Mouse (Mus musculus) small intestine, adult 2 months (tissue): ENCODE results near the gene Ell2.

Experiments used
- CTCF ChIP-seq: fragments of 200-500 bp; IDR thresholded peaks from 2 replicates; pipeline ENCODE4 v1.5.1; 2012; ENCODE audit warnings: low read depth, mild to moderate bottlenecking, control low read depth, inconsistent platforms, low read length, moderate library complexity, mixed read lengths; ENCODE audit not compliant: insufficient replicate concordance, insufficient read length; ENCODE audit errors: extremely low read depth
- POLR2A ChIP-seq: fragments of 200-500 bp; IDR thresholded peaks from 2 replicates; pipeline ENCODE4 v1.6.1; 2012; ENCODE audit warnings: low read depth, mild to moderate bottlenecking, control low read depth, inconsistent platforms, low read length, moderate library complexity

DNA sequence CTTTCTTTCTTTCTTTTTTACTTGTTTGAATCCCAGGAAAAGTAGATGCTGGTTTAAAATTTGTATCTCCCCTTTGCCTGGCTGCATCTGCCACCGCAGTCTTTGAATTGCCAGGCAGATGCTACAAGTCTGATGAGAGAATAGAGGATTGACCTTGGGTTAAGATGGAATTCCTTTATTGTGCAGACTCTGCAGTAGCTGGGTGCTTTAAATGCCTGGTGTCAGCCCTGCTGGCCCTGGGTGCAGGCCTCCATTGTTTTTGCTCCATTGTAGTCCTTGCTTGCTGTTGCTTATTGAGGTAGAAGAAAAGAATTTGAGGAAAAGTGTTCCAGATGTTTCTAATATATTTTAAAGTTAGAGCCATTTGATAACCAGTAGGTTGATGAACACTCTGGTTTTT is 59.2 kb downstream of the Ell2 start:
- TF ChIP-seq CTCF (no peak), POLR2A (no peak)
